Mouse (Mus musculus) megakaryocyte, embryonic 14.5 days (primary cell): ENCODE measurements at regions not wholly inside any gene's neighbourhood (a gene's known extent, or its start where the extent isn't known, plus 50 kb on each side); places are given as distances from the start of the nearest gene placed in this dataset.

Experiments used
- FLI1 ChIP-seq: IDR thresholded peaks from 2 replicates; pipeline ENCODE4 v1.6.1; 2012; ENCODE audit warnings: low read length, inconsistent platforms, mixed read lengths
- GATA1 ChIP-seq: IDR thresholded peaks from 3 replicates; pipeline ENCODE4 v1.6.1; 2012; ENCODE audit warnings: mixed read lengths, low read length, inconsistent platforms, borderline replicate concordance

DNA sequence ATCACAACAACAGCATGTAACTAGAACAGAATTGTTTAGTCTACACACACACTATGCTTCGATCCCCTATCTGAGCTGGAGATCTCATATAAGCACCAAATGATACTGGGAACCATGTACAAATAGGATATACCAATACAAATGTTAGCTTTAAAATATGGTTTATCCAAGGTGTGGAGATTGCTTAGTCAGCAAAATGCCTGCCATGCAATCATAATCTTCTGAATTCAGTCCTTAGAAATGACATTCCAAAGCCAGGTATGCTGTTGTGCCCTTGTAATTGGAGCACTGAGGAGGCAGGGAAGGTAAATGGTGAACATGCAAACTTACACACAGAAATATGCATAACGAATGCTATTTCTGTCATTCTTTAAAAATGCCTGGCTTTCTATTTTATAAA lies 54.0 kb upstream of the Thsd7b start:
- TF ChIP-seq GATA1, result no peak
- TF ChIP-seq FLI1, result no peak
